Mouse (Mus musculus) megakaryocyte, embryonic 14.5 days (primary cell): ENCODE measurements around the gene Bcas3.

ENCODE experiments used
- FLI1 ChIP-seq: IDR thresholded peaks from 2 replicates; pipeline ENCODE4 v1.6.1; 2012; ENCODE audit warnings: low read length, inconsistent platforms, mixed read lengths
- GATA1 ChIP-seq: IDR thresholded peaks from 3 replicates; pipeline ENCODE4 v1.6.1; 2012; ENCODE audit warnings: mixed read lengths, low read length, inconsistent platforms, borderline replicate concordance

DNA sequence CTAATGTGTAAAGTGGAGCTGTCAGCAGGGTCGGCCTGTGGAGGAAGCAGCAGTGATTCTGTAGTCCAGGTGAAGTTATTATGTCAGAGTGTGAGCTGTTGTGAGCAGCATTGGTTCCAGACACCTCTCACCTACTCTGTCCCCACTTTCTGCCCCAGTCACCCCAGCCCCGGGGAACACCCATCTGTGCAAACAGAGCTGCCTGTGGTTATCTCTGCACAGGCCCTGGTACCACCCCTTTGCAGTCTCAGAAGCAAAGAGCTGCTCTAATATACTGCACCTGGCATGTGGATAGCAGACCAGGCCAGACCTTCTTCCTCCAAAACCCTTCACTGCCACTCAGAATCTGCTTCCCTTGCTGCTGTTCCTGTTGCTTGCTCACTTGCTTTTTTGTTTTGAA, 437.3 kb downstream of the Bcas3 start:
- TF ChIP-seq GATA1 = no peak
- no peak for TF ChIP-seq FLI1
